ENCODE assay signal across 8 mouse cellular contexts in the genomic region with DNA sequence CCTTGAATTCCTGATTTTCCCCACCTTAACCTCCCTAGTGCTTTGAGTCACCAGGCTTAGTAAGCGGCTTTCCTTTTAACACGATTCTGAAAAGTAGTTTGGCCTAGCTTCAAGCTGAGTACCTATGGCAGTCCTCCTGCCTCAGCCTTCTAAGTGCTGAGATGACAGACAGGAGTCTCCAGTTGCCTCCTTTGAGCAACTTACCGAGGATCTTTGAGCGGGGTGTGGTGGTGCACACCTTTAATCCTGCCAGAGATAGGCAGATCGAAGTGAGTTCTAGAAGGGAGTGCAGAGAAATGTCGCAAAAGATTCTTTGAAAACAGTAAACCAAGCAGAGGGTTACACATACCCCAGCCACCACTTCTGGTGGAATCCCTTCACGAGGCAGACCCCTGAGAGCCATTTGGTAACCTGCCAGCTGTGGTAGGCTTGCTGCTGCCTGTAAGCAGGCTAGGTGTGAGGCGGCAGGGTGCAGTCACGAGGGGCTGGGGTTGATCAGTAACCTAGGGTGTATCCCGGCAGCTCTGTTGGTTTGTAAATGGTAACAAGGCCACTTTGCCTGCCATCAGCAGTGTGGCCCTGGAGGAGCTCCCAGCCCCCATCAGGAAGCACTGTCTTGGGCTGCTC. TPM values are rescaled to one million over a fixed set of nuclear protein-coding genes. Genes with fewer than 3 reads are reported as not detected.
DNase-seq lines count a peak whose midpoint lies in the region; ATAC-seq and TF ChIP-seq lines count a peak whose summit lies in the region.

No protein-coding gene starts in this region.

- TF ChIP-seq POLR2A in limb, embryonic 14.5 days (IDR thresholded peaks at IDR 0.05; ENCODE audit: borderline replicate concordance, extremely low read depth, insufficient read depth, insufficient read length), result no peak

- peak overlapping the region; percentile 99 for H3K9ac ChIP-seq in limb, embryonic 14.5 days (ENCODE audit: low read depth, low read length, severe bottlenecking)
- H3K9ac ChIP-seq in neural tube, embryonic 12.5 days, result peak overlapping the region; percentile 97

- intact Hi-C loops in gastrocnemius, postnatal 36 days (cut with DNase I), result no loop called here

- ATAC-seq in limb, embryonic 14.5 days (ENCODE audit: low FRiP score, low read depth), result no peak
- no peak for ATAC-seq in neural tube, embryonic 12.5 days (ENCODE audit: low FRiP score, low read depth)

- peaks cover 57% of the 10 kb centered on the region for H3K36me3 ChIP-seq in hindbrain, embryonic 10.5 days
- H3K36me3 ChIP-seq in limb, embryonic 14.5 days (ENCODE audit: control insufficient read depth, insufficient read depth, low read length), result peaks cover 50% of the 10 kb centered on the region
- H3K36me3 ChIP-seq in neural tube, embryonic 12.5 days, result peaks cover 42% of the 10 kb centered on the region

- peak overlapping the region; percentile 98 for H3K4me2 ChIP-seq in limb, embryonic 14.5 days (replicated peaks; ENCODE audit: low read depth, low read length, severe bottlenecking)
- peak overlapping the region; percentile 100 for H3K4me2 ChIP-seq in neural tube, embryonic 12.5 days (replicated peaks)

- 8% methylated on average over 10 of the region's 10 CpGs for WGBS in hindbrain, embryonic 10.5 days
- WGBS in limb, embryonic 14.5 days, result 2% methylated on average over 10 of the region's 10 CpGs
- 6% methylated on average over 10 of the region's 10 CpGs for WGBS in neural tube, embryonic 12.5 days

- H3K27me3 ChIP-seq in hindbrain, embryonic 10.5 days (ENCODE audit: insufficient read depth, poor library complexity, severe bottlenecking), result no peaks in the 10 kb centered on the region
- H3K27me3 ChIP-seq in limb, embryonic 14.5 days (ENCODE audit: control insufficient read depth, insufficient read depth, low read length), result no peaks in the 10 kb centered on the region
- no peaks in the 10 kb centered on the region for H3K27me3 ChIP-seq in neural tube, embryonic 12.5 days (replicated peaks)

- peaks cover 66% of the 10 kb centered on the region for H3K4me1 ChIP-seq in hindbrain, embryonic 10.5 days (replicated peaks)
- peaks cover 47% of the 10 kb centered on the region for H3K4me1 ChIP-seq in limb, embryonic 14.5 days (ENCODE audit: control insufficient read depth, insufficient read depth, low read length)
- peaks cover 60% of the 10 kb centered on the region for H3K4me1 ChIP-seq in neural tube, embryonic 12.5 days

- peak overlapping the region; percentile 98 for H3K4me3 ChIP-seq in hindbrain, embryonic 10.5 days
- peak overlapping the region; percentile 99 for H3K4me3 ChIP-seq in limb, embryonic 14.5 days (replicated peaks; ENCODE audit: low read length)
- H3K4me3 ChIP-seq in neural tube, embryonic 12.5 days, result peak overlapping the region; percentile 96

- no peaks in the 10 kb centered on the region for H3K9me3 ChIP-seq in hindbrain, embryonic 10.5 days
- H3K9me3 ChIP-seq in limb, embryonic 14.5 days (ENCODE audit: control insufficient read depth, low read length), result no peaks in the 10 kb centered on the region
- no peaks in the 10 kb centered on the region for H3K9me3 ChIP-seq in neural tube, embryonic 12.5 days

- peak; percentile 30 for DNase-seq in spleen, adult 12 weeks (ENCODE audit: low spot score)
- DNase-seq in spleen, postnatal 36 days (ENCODE audit: low spot score in 2 of 2), result no peak
- DNase-seq in c-Kit-positive CD71-positive TER-119-negative erythroid progenitor cells, embryonic 14.5 days (ENCODE audit: low read depth), result peak; percentile 30
- no peak for DNase-seq in hindbrain, embryonic 10.5 days (ENCODE audit: low spot score)
- DNase-seq in limb, embryonic 14.5 days (ENCODE audit: low spot score), result peak; percentile 58
- no peak for DNase-seq in layer of hippocampus, postnatal 25 days (ENCODE audit: extremely low spot score in 1 of 2, low spot score in 1 of 2)
- no peak for DNase-seq in gastrocnemius, postnatal 36 days

- peak overlapping the region; percentile 100 for H3K27ac ChIP-seq in hindbrain, embryonic 10.5 days
- H3K27ac ChIP-seq in limb, embryonic 14.5 days (replicated peaks; ENCODE audit: low read depth, low read length), result no peak overlapping the region; the same call in 1 of the 2 replicates
- H3K27ac ChIP-seq in neural tube, embryonic 12.5 days, result no peak overlapping the region

RNA-seq across cellular contexts. Expression of a gene that starts 1.4 kb away (rescaled TPM):
- polyA plus RNA-seq in hindbrain, embryonic 10.5 days (2016; fragmentation: Nextera tagmentation; extraction: Ambion mirVana), result 288 and 338 TPM in 2 replicates
- polyA plus RNA-seq in limb, embryonic 14.5 days (2012; rRNA removed), result 536 and 644 TPM in 2 replicates
- 262 and 279 TPM in 2 replicates for polyA plus RNA-seq in limb, embryonic 14.5 days (2014; fragmentation: Nextera tagmentation; extraction: Ambion mirVana)
- polyA plus RNA-seq in neural tube, embryonic 12.5 days (2016; fragmentation: Nextera tagmentation; extraction: Ambion mirVana), result 180 and 189 TPM in 2 replicates
- total RNA-seq in layer of hippocampus, postnatal 25 days (2021), result 10 to 100 TPM; 44.0 to 66.0 TPM
- total RNA-seq in gastrocnemius, postnatal 36 days (2021), result 10 to 100 TPM; 17.2 to 17.4 TPM

RNA-seq across cellular contexts. Expression of a gene that starts 18.6 kb away (rescaled TPM):
- 10.0 and 15.1 TPM in 2 replicates for polyA plus RNA-seq in hindbrain, embryonic 10.5 days (2016; fragmentation: Nextera tagmentation; extraction: Ambion mirVana)
- 10.3 and 17.3 TPM in 2 replicates for polyA plus RNA-seq in limb, embryonic 14.5 days (2012; rRNA removed)
- polyA plus RNA-seq in limb, embryonic 14.5 days (2014; fragmentation: Nextera tagmentation; extraction: Ambion mirVana), result 5.9 and 8.2 TPM in 2 replicates
- polyA plus RNA-seq in neural tube, embryonic 12.5 days (2016; fragmentation: Nextera tagmentation; extraction: Ambion mirVana), result 12.6 and 15.5 TPM in 2 replicates
- 1 to 10 TPM; 1.1 to 1.4 TPM for total RNA-seq in layer of hippocampus, postnatal 25 days (2021)
- not detected for total RNA-seq in gastrocnemius, postnatal 36 days (2021)

RNA-seq across cellular contexts. Expression of a gene that starts 18.8 kb away (rescaled TPM):
- 122 and 205 TPM in 2 replicates for polyA plus RNA-seq in hindbrain, embryonic 10.5 days (2016; fragmentation: Nextera tagmentation; extraction: Ambion mirVana)
- polyA plus RNA-seq in limb, embryonic 14.5 days (2012; rRNA removed), result 220 and 326 TPM in 2 replicates
- 61.5 and 79.7 TPM in 2 replicates for polyA plus RNA-seq in limb, embryonic 14.5 days (2014; fragmentation: Nextera tagmentation; extraction: Ambion mirVana)
- polyA plus RNA-seq in neural tube, embryonic 12.5 days (2016; fragmentation: Nextera tagmentation; extraction: Ambion mirVana), result 296 and 301 TPM in 2 replicates
- total RNA-seq in layer of hippocampus, postnatal 25 days (2021), result 10 to 100 TPM; 32.4 to 34.4 TPM
- not detected for total RNA-seq in gastrocnemius, postnatal 36 days (2021)

RNA-seq across cellular contexts. Expression of a gene that starts 30.4 kb away (rescaled TPM):
- polyA plus RNA-seq in hindbrain, embryonic 10.5 days (2016; fragmentation: Nextera tagmentation; extraction: Ambion mirVana), result not detected in 2 replicates
- polyA plus RNA-seq in limb, embryonic 14.5 days (2012; rRNA removed), result 0.35 and 1.8 TPM in 2 replicates
- polyA plus RNA-seq in limb, embryonic 14.5 days (2014; fragmentation: Nextera tagmentation; extraction: Ambion mirVana), result 0.62 and 1.2 TPM in 2 replicates
- polyA plus RNA-seq in neural tube, embryonic 12.5 days (2016; fragmentation: Nextera tagmentation; extraction: Ambion mirVana), result 0.34 and 0.53 TPM in 2 replicates
- not detected for total RNA-seq in layer of hippocampus, postnatal 25 days (2021)
- not detected for total RNA-seq in gastrocnemius, postnatal 36 days (2021)

RNA-seq across cellular contexts. Expression of a gene that starts 34.9 kb away (rescaled TPM):
- polyA plus RNA-seq in hindbrain, embryonic 10.5 days (2016; fragmentation: Nextera tagmentation; extraction: Ambion mirVana), result 1.0 and 2.4 TPM in 2 replicates
- polyA plus RNA-seq in limb, embryonic 14.5 days (2012; rRNA removed), result 0.41 and 0.50 TPM in 2 replicates
- polyA plus RNA-seq in limb, embryonic 14.5 days (2014; fragmentation: Nextera tagmentation; extraction: Ambion mirVana), result 0.54 and 1.2 TPM in 2 replicates
- polyA plus RNA-seq in neural tube, embryonic 12.5 days (2016; fragmentation: Nextera tagmentation; extraction: Ambion mirVana), result 1.6 and 2.3 TPM in 2 replicates
- total RNA-seq in layer of hippocampus, postnatal 25 days (2021), result under 1 TPM; 0.66 to 0.89 TPM
- not detected for total RNA-seq in gastrocnemius, postnatal 36 days (2021)

Comparison
In these comparisons a context has a peak if more than half of its experiments do, and no peak if none do; other contexts are left out.
1. DNase-seq: peak in spleen, adult 12 weeks (single experiment), c-Kit-positive CD71-positive TER-119-negative erythroid progenitor cells, embryonic 14.5 days (single experiment) and limb, embryonic 14.5 days (single experiment); none in spleen, postnatal 36 days (0 of 2), hindbrain, embryonic 10.5 days (single experiment), layer of hippocampus, postnatal 25 days (0 of 2) and gastrocnemius, postnatal 36 days (0 of 2).
2. Peak in every context shown above with its lines, with median percentiles within 50 percentile points of each other: H3K4me3 ChIP-seq.